Mouse (Mus musculus): ENCODE results near the gene Acot7. TPM values are rescaled to one million over a fixed set of nuclear protein-coding genes. Genes with fewer than 3 reads are reported as not detected.

Acot7 gene
- polyA plus RNA-seq, 1 experiment from 2014 or later: 18.0 TPM

DNA sequence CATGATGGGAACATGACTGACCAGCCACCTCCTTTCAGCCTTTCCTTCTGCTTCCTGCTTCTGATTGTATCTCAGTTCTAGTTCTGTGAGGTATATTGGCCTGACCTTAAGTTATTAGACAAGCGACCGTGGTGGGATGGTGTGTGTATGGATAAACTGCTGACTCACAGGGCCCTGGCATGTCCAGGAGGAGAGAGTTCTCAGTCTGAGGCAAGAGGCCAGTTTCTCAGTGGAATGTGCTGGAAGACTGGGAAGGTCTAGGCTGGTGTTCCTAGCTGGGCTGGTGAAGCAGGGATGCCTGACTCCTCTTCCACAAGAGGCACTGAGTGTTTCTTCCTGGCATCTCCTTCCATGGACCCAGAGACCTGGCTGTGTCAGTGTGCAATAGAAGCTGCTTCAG is 15.2 kb upstream of the Acot7 start:
- H3K36me3 ChIP-seq (ENCODE audit: inconsistent target): no peaks in the 10 kb centered on the region
- H3K79me2 ChIP-seq (ENCODE audit: inconsistent target): no peaks in the 10 kb centered on the region
- WGBS (ENCODE audit: missing documents): 61% methylated on average over 2 of the region's 2 CpGs
- H3K27ac ChIP-seq: no peak overlapping the region
- no peak overlapping the region for H3K4me3 ChIP-seq (ENCODE audit: inconsistent target)

DNA sequence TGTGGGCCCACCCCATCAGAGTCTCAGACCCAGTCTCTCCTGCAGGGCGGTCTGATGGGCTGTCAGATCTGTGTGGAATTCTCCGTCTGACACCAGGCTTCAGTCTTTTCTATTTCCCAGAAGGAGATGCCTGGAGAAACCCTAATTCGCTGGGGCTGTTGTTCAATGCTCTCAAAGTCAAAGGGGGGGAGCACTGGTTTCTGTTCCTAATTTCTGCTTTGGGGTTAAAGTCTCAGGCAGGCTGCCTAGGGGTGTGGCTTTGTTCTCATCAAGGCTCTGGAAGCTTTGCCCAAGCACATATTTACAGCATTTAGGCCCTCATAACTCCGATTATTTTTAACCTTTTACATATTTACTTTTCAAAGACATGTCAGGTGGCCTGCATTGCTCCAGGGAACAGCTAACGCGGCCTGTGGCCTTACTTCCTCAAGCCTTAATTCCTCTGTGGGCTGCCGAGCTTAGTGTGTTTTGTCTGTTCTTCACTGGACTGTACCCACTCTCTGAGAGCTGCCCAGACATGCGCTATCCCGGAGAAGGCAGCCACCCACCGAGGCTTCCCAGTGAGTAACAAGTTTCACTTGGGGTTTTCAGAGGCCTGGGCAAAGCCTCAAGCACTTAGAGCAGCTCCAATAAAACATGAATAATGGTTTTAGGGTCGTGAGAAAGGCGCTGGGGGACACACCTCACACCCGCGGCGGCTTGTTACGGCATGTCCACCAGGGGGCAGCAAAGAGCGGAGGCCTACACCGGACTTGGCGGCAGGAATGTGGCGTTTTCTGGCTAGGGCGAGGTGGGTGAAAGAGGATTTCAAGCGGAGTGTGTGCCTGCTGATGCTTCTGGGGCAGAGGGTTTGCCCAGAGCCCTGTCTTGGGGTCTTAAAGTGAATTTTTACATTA is 12.7 kb upstream of the Acot7 start:
- Histone ChIP-seq H3K4me3 (ENCODE audit: inconsistent target) (no peak overlapping the region), H3K27ac (peak overlapping the region; percentile 48)
- 8% methylated on average over 22 of the region's 22 CpGs for whole genome bisulfite sequencing (ENCODE audit: missing documents)

DNA sequence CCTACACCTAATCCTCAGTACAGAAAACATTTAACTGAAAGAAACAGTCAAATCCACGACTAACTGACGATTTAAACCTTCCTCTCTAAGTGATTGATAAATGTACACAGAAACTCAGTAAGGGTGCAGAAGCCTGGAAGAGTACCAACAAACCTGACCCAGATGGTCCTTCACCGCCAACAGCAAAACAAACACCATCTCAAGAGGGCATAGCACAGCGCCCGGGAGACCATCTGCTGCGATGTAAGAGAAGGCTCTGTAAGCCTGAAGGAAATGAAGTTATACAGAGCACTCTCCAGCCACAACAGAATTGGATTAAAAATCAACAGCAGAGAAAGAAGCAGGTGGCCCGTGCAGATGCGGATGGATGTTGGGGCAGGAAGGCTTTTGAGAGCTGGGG is 9.9 kb upstream of the Acot7 start:
- H3K36me3 ChIP-seq (ENCODE audit: inconsistent target): no peaks in the 10 kb centered on the region
- H3K79me2 ChIP-seq (ENCODE audit: inconsistent target): no peaks in the 10 kb centered on the region
- no peak overlapping the region for H3K27ac ChIP-seq
- H3K4me3 ChIP-seq (ENCODE audit: inconsistent target): no peak overlapping the region
- WGBS (ENCODE audit: missing documents): 90% methylated on average over 8 of the region's 8 CpGs

More for the DNA sequence above, 12.7 kb upstream of the Acot7 start:
- Histone ChIP-seq H3K79me2 (ENCODE audit: inconsistent target) (no peaks in the 10 kb centered on the region), H3K36me3 (ENCODE audit: inconsistent target) (no peaks in the 10 kb centered on the region)

DNA sequence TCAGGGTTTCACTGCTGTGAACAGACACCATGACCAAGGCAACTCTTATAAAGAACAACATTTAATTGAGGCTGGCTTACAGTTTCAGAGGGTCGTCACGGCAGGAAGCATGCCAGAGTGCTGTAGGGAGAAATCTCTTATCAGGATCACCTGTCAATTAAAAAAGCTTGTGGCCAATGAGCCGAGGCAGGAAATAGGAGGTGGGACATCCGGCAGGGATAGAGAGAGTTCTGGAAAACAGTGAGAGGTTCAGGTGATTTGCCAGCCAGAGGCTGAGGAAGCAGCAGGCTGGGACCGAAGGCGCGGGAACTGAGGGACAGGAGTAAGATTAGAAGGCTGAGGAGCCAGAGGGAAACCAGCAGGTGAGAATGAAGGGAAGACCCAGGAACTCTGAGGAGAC is 8.8 kb upstream of the Acot7 start:
- 94% methylated on average over 7 of the region's 7 CpGs for WGBS (ENCODE audit: missing documents)
- Histone ChIP-seq H3K36me3 (ENCODE audit: inconsistent target) (no peaks in the 10 kb centered on the region), H3K79me2 (ENCODE audit: inconsistent target) (no peaks in the 10 kb centered on the region)

DNA sequence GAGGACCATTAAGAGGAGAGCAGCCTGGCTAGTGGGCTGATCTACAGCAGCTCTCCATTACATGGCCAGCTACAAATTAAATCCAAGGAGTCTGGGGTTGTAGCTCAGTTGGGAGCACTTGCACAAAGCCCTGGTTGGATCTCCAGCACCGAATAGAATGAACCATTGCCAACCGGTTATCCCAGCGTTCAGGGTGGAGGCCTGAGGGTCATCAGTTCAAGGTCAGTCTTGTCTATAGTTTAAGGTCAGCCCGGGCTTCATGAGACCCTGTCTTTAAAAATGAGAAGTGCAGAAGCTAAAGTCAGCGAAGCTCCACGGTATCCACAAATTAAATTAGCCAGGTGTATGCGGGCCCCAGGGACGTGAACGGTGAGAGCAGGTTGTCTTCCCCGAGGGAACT is 7.6 kb upstream of the Acot7 start:
- Histone ChIP-seq H3K4me3 (ENCODE audit: inconsistent target) (no peak overlapping the region), H3K27ac (no peak overlapping the region)
- WGBS (ENCODE audit: missing documents): 94% methylated on average over 10 of the region's 10 CpGs

More for the DNA sequence above, 8.8 kb upstream of the Acot7 start:
- H3K4me3 ChIP-seq (ENCODE audit: inconsistent target): no peak overlapping the region
- no peak overlapping the region for H3K27ac ChIP-seq

DNA sequence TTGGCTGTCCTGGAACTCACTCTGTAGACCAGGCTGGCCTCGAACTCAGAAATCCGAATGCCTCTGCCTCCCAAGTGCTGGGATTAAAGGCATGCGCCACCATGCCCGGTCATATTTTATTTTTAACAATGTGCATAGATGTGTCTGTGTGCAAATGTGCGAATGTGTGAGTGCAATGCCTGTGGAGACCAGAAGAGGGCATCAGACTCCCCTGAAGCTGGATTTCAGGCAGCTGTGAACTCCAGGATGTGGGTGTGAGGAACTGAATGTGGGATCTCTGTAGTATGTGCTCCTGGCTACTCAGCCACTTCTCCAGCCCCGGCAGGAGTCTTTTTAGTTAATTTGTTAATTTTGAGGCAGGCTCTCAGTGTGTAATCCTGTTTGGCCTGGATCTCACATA is 6.4 kb upstream of the Acot7 start:
- H3K4me3 ChIP-seq (ENCODE audit: inconsistent target): no peak overlapping the region
- H3K36me3 ChIP-seq (ENCODE audit: inconsistent target): no peaks in the 10 kb centered on the region
- no peak overlapping the region for H3K27ac ChIP-seq
- H3K79me2 ChIP-seq (ENCODE audit: inconsistent target): no peaks in the 10 kb centered on the region
- 90% methylated on average over 6 of the region's 6 CpGs for WGBS (ENCODE audit: missing documents)

More for the DNA sequence above, 7.6 kb upstream of the Acot7 start:
- Histone ChIP-seq H3K36me3 (ENCODE audit: inconsistent target) (no peaks in the 10 kb centered on the region), H3K79me2 (ENCODE audit: inconsistent target) (no peaks in the 10 kb centered on the region)

DNA sequence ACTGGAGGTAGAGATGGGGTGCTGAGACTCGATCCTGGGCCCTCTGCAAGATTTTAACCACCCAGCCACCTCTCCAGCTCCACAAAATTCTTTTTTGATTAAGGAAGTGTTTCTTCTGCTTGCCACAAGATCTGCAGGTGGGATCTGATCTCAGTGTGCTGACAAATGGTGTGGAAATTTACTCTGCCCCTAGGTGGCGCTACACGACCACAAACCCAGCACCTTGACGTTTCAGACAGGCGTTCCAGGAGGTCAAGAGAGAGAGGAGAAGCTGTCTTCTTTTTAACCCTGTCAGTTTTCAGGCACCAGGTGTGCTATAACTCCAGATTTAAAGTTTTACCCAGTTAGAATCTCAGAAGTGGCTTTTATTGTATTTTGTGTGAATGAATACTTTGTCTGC is 4.9 kb upstream of the Acot7 start:
- H3K27ac ChIP-seq: no peak overlapping the region
- WGBS (ENCODE audit: missing documents): 3% methylated on average over 5 of the region's 5 CpGs
- H3K36me3 ChIP-seq (ENCODE audit: inconsistent target): no peaks in the 10 kb centered on the region
- H3K4me3 ChIP-seq (ENCODE audit: inconsistent target): no peak overlapping the region
- H3K79me2 ChIP-seq (ENCODE audit: inconsistent target): no peaks in the 10 kb centered on the region

DNA sequence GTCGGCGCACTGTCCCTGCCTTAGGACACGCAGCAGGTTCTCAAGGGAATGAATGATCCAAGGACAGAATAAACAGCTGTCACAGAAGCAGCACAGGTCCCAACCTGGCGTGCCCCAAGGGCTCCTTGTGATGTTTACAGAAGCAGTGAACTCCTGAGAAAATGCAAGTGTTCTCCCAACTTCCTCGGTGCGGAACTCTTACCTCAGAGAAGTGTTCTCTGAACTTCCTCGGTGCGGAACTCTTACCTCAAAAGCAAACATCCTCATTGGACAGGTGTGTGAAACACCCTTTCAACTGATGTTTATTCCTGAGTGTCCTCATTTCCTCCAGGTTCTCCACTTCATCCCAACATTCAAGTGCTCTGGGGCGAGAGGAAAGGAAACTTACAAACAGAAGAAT is 4.0 kb upstream of the Acot7 start:
- H3K4me3 ChIP-seq (ENCODE audit: inconsistent target): no peak overlapping the region
- 92% methylated on average over 9 of the region's 9 CpGs for WGBS (ENCODE audit: missing documents)
- no peak overlapping the region for H3K27ac ChIP-seq
- H3K36me3 ChIP-seq (ENCODE audit: inconsistent target): no peaks in the 10 kb centered on the region
- H3K79me2 ChIP-seq (ENCODE audit: inconsistent target): peaks cover 5% of the 10 kb centered on the region; the same call in 1 of the 2 replicates

DNA sequence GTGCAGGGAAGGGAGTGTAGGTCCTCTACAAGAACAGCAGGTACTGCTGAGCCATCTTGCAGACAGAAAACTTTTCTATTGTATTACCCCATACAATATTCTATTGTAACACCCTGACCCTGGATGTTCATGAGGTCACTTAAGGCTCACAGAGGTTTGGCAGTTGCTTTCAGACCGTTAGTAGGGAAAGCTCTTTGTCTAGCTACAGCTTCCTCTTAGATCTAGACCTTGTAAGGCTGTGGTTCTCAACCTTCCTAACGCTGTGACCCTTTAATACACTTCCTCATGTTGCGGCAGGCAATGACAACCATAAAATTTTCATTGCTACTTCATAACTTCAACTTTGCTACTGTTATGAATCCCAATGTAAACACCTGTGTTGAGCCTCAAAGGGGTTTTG is 1.3 kb upstream of the Acot7 start:
- 3% methylated on average over 3 of the region's 3 CpGs for WGBS (ENCODE audit: missing documents)
- no peaks in the 10 kb centered on the region for H3K36me3 ChIP-seq (ENCODE audit: inconsistent target)
- peaks cover 32% of the 10 kb centered on the region for H3K79me2 ChIP-seq (ENCODE audit: inconsistent target)
- no peak overlapping the region for H3K4me3 ChIP-seq (ENCODE audit: inconsistent target)
- H3K27ac ChIP-seq: no peak overlapping the region

DNA sequence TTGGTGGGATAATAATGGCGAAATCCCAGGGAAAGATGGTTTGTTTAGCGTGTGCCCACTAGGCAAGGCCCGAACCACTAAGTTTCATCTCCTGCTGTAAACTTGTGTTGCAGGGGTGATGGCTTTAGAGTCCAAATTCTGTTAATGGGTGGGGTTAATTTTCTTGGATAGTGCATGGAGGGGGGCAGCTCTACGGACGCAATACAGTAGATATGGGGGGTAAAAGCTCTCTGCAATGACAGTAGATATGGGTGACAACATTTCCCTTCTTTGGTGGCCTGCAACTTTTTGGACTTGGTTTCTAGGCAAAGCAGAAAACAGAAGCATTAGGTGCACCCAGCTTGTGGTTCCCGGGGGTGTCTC is 779 bp upstream of the Acot7 start:
- no peak overlapping the region for H3K27ac ChIP-seq
- WGBS (ENCODE audit: missing documents): 9% methylated on average over 6 of the region's 6 CpGs
- no peaks in the 10 kb centered on the region for H3K36me3 ChIP-seq (ENCODE audit: inconsistent target)
- H3K4me3 ChIP-seq (ENCODE audit: inconsistent target): peak overlapping the region; percentile 24
- H3K79me2 ChIP-seq (ENCODE audit: inconsistent target): peaks cover 37% of the 10 kb centered on the region

DNA sequence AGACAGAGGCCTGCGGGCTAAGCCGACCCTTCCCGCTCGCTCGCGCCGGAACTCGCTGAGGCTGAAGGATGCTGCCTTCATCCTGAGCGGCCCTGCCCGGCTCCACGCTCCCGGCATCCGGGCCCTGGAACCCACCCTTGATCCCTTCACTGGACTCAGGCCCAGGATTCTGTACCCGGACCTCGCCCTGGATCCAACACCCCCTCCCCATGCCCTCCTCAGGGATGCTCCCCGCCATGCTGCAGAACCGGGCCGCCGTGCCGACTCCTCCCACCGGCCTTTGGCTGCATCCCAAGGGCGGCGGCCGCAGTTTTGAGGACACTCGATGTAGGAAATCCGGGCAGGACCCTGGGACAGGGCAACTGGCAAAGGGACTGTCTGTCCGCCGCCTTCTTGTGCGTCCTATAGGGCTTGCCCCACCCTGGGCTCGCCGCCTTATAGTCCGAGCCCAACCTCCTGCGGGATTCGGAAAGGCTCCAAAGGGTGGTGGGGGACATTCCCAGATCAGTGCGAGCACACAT is 470 bp downstream of the Acot7 start:
- Histone ChIP-seq H3K27ac (peak overlapping the region; percentile 32), H3K4me3 (ENCODE audit: inconsistent target) (peak overlapping the region; percentile 57), H3K79me2 (ENCODE audit: inconsistent target) (peaks cover 47% of the 10 kb centered on the region), H3K36me3 (ENCODE audit: inconsistent target) (no peaks in the 10 kb centered on the region)
- WGBS (ENCODE audit: missing documents): under 1% methylated on average over 35 of the region's 35 CpGs

DNA sequence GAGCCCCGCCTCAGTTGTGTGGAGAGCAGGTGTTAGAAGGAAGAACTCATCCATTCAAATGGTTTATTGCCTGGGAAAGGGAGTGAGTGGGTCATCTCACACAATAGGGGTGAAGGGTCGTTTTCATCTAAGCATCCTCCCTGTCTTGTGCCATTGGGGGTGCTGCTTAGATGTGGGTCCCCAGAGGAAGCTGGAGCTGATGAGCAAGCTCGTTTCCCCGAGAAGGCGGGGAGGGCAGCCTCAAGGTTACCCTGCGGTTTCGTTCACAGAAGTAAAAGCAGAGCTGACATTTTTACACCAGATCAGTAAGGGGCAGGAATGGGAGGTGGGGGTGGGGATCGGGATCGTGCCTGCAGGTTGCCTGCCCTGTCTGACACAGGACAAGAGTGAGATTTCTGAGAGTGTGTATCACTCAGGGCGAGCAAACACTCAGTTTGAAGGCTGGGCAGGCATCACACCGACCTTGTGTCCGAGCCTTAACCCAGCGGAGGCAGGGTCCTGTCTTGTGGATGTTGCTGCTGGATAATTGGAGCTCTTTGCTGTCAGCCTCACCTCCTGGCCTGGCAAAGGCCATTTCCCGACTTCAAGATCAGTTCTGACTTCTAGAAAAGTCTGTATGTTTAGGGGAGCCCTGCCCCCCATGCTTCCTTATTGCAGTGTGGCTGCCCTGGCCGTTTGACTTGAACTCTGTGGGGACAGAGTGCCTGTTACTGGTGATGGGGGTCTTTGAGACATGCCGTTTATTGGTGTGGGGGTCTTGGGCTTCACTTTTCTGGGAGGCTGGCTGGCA is 1.2 kb downstream of the Acot7 start:
- Histone ChIP-seq H3K79me2 (ENCODE audit: inconsistent target) (peaks cover 47% of the 10 kb centered on the region), H3K27ac (peak overlapping the region; percentile 32), H3K4me3 (ENCODE audit: inconsistent target) (peak overlapping the region; percentile 57), H3K36me3 (ENCODE audit: inconsistent target) (no peaks in the 10 kb centered on the region)
- WGBS (ENCODE audit: missing documents): 7% methylated on average over 16 of the region's 16 CpGs

DNA sequence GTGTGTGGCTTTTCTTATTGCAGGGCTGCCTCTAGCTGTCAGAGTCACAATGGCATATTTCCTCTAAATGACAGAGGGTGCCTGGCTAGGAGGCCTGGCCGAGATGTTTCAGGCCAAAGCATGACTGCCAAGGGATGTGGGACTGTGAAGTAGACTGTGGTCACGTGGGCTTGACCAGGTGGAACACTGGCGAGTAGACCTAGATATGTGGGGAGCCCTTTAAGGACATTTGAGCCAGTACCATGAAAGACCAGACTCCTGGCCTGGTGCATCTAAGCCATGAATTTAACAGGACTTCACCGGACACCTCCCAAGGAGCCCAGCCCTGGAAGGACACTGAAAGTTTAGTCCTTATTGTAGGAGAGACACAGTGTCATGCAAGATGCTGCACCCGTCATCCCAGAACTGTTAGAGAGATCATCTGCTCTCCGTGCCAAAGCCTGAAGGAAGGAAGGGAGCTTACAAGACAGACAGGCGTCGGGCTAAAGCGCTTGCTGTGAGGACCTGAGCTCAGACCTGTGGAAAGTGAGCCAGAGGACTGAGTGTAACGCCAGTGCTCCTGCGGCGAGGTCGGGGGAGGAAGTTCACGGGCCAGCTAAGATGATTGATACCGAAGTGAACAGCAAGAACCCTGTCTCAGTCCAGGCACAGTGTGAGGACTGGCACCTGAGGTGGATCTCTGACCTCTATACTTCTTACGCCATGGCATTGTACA is 2.2 kb downstream of the Acot7 start:
- WGBS (ENCODE audit: missing documents): 82% methylated on average over 16 of the region's 16 CpGs
- Histone ChIP-seq H3K79me2 (ENCODE audit: inconsistent target) (peaks cover 47% of the 10 kb centered on the region), H3K36me3 (ENCODE audit: inconsistent target) (no peaks in the 10 kb centered on the region), H3K4me3 (ENCODE audit: inconsistent target) (no peak overlapping the region), H3K27ac (no peak overlapping the region)

DNA sequence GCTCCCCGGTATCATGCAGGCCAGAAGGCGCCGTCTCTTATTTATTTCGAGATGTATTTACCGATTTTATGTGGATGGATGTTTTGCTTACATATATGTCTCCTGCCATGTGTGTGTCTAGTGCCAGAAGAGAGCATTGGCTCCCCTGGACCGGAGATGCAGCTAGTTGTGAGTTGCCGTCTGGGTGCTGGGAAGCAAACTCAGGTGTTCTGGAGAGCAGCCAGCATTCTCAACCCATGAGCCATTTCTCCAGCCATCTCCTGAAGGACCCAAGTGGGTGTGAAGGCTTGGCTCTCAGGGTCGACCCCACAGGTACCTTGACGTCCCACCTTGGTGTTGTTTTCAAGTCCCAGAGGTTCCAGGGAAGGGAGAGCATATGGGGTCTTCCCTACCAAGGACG is 4.3 kb downstream of the Acot7 start:
- 95% methylated on average over 10 of the region's 10 CpGs for WGBS (ENCODE audit: missing documents)
- Histone ChIP-seq H3K4me3 (ENCODE audit: inconsistent target) (no peak overlapping the region), H3K27ac (no peak overlapping the region), H3K79me2 (ENCODE audit: inconsistent target) (peaks cover 47% of the 10 kb centered on the region), H3K36me3 (ENCODE audit: inconsistent target) (no peaks in the 10 kb centered on the region)
